Comparison of ENCODE assay signal across 8 mouse cellular contexts in the genomic region with DNA sequence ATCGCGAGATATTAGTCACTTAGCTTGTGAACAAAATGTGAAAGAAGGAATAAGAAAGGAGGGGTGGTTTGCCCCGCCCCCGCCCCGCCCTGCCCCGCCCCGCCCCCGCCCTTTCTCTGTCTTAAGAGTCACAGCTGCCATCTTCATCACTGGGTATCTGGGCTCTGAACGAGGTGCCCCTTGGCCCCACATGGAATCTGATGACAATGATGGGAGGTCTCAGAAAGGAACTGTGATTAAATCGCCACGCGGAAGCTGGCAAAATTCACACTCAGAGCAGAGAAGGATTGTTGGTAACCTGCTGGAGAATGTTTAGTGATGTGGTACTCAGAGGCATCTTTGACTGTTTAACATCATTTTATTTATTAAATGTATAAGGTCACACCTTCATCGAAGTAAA.
DNase-seq lines count a peak whose midpoint lies in the region; ATAC-seq lines count a peak whose summit lies in the region.
"Had no signal": no experiment of that assay in that cellular context is flagged by ENCODE, and none has a peak within 500 bp of the region (broad histone marks: within the 10 kb centered on the region; RNA-seq: fewer than 3 reads in every experiment).

No protein-coding gene starts in this region.

- WGBS in kidney, embryonic 14.5 days, result 19% methylated on average over 13 of the region's 13 CpGs
- WGBS in forebrain, embryonic 14.5 days, result 33% methylated on average over 13 of the region's 13 CpGs
- 21% methylated on average over 13 of the region's 13 CpGs for WGBS in limb, embryonic 11.5 days
- WGBS in neural tube, embryonic 13.5 days, result 23% methylated on average over 13 of the region's 13 CpGs

- no peaks in the 10 kb centered on the region for H3K9me3 ChIP-seq in kidney, embryonic 14.5 days (ENCODE audit: control insufficient read depth, low read length)
- H3K9me3 ChIP-seq in forebrain, embryonic 14.5 days (replicated peaks; ENCODE audit: control insufficient read depth, low read length), result no peaks in the 10 kb centered on the region
- H3K9me3 ChIP-seq in limb, embryonic 11.5 days (ENCODE audit: control insufficient read depth, low read length), result no peaks in the 10 kb centered on the region
- no peaks in the 10 kb centered on the region for H3K9me3 ChIP-seq in neural tube, embryonic 13.5 days

- no peak for DNase-seq in kidney, postnatal 36 days
- DNase-seq in forebrain, embryonic 14.5 days (ENCODE audit: low spot score), result no peak
- DNase-seq in limb, embryonic 11.5 days (ENCODE audit: low spot score), result no peak
- DNase-seq in cerebellum, adult 11 months, result no peak
- DNase-seq in layer of hippocampus, postnatal 25 days (ENCODE audit: extremely low spot score in 1 of 2, low spot score in 1 of 2), result no peak
- DNase-seq: adrenal gland, adult 2 months had no signal

- no peaks in the 10 kb centered on the region; the same call in 1 of the 2 replicates for H3K27me3 ChIP-seq in kidney, embryonic 14.5 days (ENCODE audit: control insufficient read depth, insufficient read depth, low read length)
- no peaks in the 10 kb centered on the region for H3K27me3 ChIP-seq in forebrain, embryonic 14.5 days (replicated peaks; ENCODE audit: control insufficient read depth, insufficient read depth, low read length)
- no peaks in the 10 kb centered on the region for H3K27me3 ChIP-seq in limb, embryonic 11.5 days (ENCODE audit: control insufficient read depth, insufficient read depth, low read length)
- no peaks in the 10 kb centered on the region for H3K27me3 ChIP-seq in neural tube, embryonic 13.5 days

- no peaks in the 10 kb centered on the region for H3K4me1 ChIP-seq in kidney, embryonic 14.5 days (ENCODE audit: control insufficient read depth, insufficient read depth, low read length)
- 0 out of 2 replicates have a peak, but pooled peaks cover 4% of the 10 kb centered on the region for H3K4me1 ChIP-seq in forebrain, embryonic 14.5 days (ENCODE audit: control insufficient read depth, insufficient read depth, low read length)
- peaks cover 4% of the 10 kb centered on the region; the same call in 1 of the 2 replicates for H3K4me1 ChIP-seq in limb, embryonic 11.5 days (ENCODE audit: control insufficient read depth, insufficient read depth, low read length)
- H3K4me1 ChIP-seq in neural tube, embryonic 13.5 days (replicated peaks), result peaks cover 29% of the 10 kb centered on the region

- H3K27ac ChIP-seq in kidney, embryonic 14.5 days (ENCODE audit: low read depth, low read length), result no peak overlapping the region
- H3K27ac ChIP-seq in forebrain, embryonic 14.5 days (ENCODE audit: low read depth, low read length), result no peak overlapping the region
- no peak overlapping the region for H3K27ac ChIP-seq in limb, embryonic 11.5 days (replicated peaks; ENCODE audit: low read depth, low read length)
- H3K27ac ChIP-seq in neural tube, embryonic 13.5 days (replicated peaks), result no peak overlapping the region

- H3K4me2 ChIP-seq in kidney, embryonic 14.5 days (replicated peaks; ENCODE audit: low read depth, low read length), result peak overlapping the region; percentile 40
- H3K4me2 ChIP-seq in forebrain, embryonic 14.5 days (ENCODE audit: low read length), result peak overlapping the region; percentile 42
- H3K4me2 ChIP-seq in limb, embryonic 11.5 days (ENCODE audit: low read depth, severe bottlenecking), result peak overlapping the region; percentile 41
- peak overlapping the region; percentile 50 for H3K4me2 ChIP-seq in neural tube, embryonic 13.5 days

- H3K9ac ChIP-seq in kidney, embryonic 14.5 days (ENCODE audit: low read depth, low read length), result no peak overlapping the region
- H3K9ac ChIP-seq in forebrain, embryonic 14.5 days (ENCODE audit: low read length), result no peak overlapping the region
- no peak overlapping the region for H3K9ac ChIP-seq in limb, embryonic 11.5 days (ENCODE audit: low read length)
- H3K9ac ChIP-seq in neural tube, embryonic 13.5 days, result no peak overlapping the region

- ATAC-seq in kidney, embryonic 14.5 days (ENCODE audit: low FRiP score, low TSS enrichment), result no peak
- no peak for ATAC-seq in forebrain, embryonic 14.5 days
- no peak for ATAC-seq in limb, embryonic 11.5 days (ENCODE audit: insufficient number of reproducible peaks, low FRiP score, low TSS enrichment, low read depth)
- ATAC-seq in neural tube, embryonic 13.5 days (ENCODE audit: low read depth), result 0 out of 2 replicates have a peak, but pooled peaks have one; percentile 10

- no peaks in the 10 kb centered on the region for H3K36me3 ChIP-seq in kidney, embryonic 14.5 days (ENCODE audit: control insufficient read depth, insufficient read depth, low read length)
- no peaks in the 10 kb centered on the region for H3K36me3 ChIP-seq in forebrain, embryonic 14.5 days (ENCODE audit: control insufficient read depth, insufficient read depth, low read length)
- no peaks in the 10 kb centered on the region for H3K36me3 ChIP-seq in limb, embryonic 11.5 days (ENCODE audit: control insufficient read depth, insufficient read depth, low read length)
- no peaks in the 10 kb centered on the region for H3K36me3 ChIP-seq in neural tube, embryonic 13.5 days

- H3K4me3 ChIP-seq in kidney, embryonic 14.5 days (ENCODE audit: low read length), result peak overlapping the region; percentile 28
- H3K4me3 ChIP-seq in forebrain, embryonic 14.5 days (ENCODE audit: low read depth, low read length), result no peak overlapping the region
- peak overlapping the region; percentile 12 for H3K4me3 ChIP-seq in limb, embryonic 11.5 days (ENCODE audit: low read depth, low read length)
- H3K4me3 ChIP-seq in neural tube, embryonic 13.5 days, result peak overlapping the region; percentile 18; the same call in 1 of the 2 replicates
